Mouse (Mus musculus): ENCODE measurements around the gene Mt2.
"Not testable (repeated sequence)": the region's sequence is repeated elsewhere in the genome, so short reads cannot be mapped to it uniquely, and the experiment has no call there.

DNA sequence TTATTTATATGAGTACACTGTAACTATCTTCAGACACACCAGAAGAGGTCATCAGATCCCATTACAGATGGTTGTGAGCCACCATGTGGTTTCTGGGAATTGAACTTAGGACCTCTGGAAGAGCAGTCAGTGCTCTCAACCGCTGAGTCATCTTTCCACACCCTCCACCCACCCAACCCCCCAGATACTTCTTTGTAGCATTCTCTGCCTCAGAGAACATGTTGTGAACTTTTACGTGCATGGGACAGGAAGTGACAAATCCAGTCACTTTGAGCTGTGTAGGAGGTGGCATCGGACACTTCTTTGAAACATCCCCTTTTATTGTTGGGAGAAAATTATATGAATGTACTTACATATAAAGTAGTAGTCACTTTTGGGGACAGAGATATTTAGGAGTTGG lies 37.9 kb upstream of the Mt2 start:
- TF ChIP-seq CTCF (IDR thresholded peaks at IDR 0.05; ENCODE audit: control insufficient read depth, insufficient read depth, insufficient replicate concordance, low read depth, low read length); POLR2A (IDR thresholded peaks at IDR 0.05; ENCODE audit: control insufficient read depth, low read depth, low read length): not testable (repeated sequence)

Measured in testis, adult 2 months (tissue).